Mouse (Mus musculus): ENCODE measurements around the gene Pbx4.

- TF ChIP-seq POLR2A (IDR thresholded peaks at IDR 0.05; ENCODE audit: low read depth, low read length) (no peak), CTCF (IDR thresholded peaks at IDR 0.05; ENCODE audit: extremely low read depth, insufficient read length, insufficient replicate concordance, low read depth, low read length) (no peak)
Observed at GRCm38 (mm10) chr8:69803366-69803765, 28.9 kb upstream of the Pbx4 start.
